Mouse (Mus musculus) adrenal gland, postnatal 25 days (tissue): Measurements from ENCODE around the gene Wnt3. TPM values are rescaled to one million over a fixed set of nuclear protein-coding genes. Genes with fewer than 3 reads are reported as not detected.

Experiments
- DNase-seq: peaks from one replicate; pipeline ENCODE4 v3.0.0; 2021; ENCODE audit warnings: mixed read lengths
- total RNA-seq: library from RNA; stranded (reverse); gene quantifications from 2 replicates; pipeline ENCODE4 v1.2.3, GENCODE M21; 2021

Gene Wnt3
- total RNA-seq, 1 experiment from 2014 or later = 0.15 TPM

- DNase-seq = no peak
Measured at GRCm38 (mm10) chr11:103772505-103773386, 1.2 kb upstream of the Wnt3 start.

- DNase-seq = no peak
Measured at GRCm38 (mm10) chr11:103774228-103774530, 229 bp downstream of the Wnt3 start.

GRCm38 (mm10) chr11:103780152-103780551 is 6.2 kb downstream of the Wnt3 start:
- DNase-seq = peak; percentile 55

- DNase-seq = no peak
Measured at GRCm38 (mm10) chr11:103789951-103790350, 16.0 kb downstream of the Wnt3 start.

- DNase-seq = peak; percentile 50
Measured at GRCm38 (mm10) chr11:103801128-103801527, 27.2 kb downstream of the Wnt3 start.

- DNase-seq = no peak
Measured at GRCm38 (mm10) chr11:103804126-103804525, 30.2 kb downstream of the Wnt3 start.

GRCm38 (mm10) chr11:103804804-103805203 is 30.9 kb downstream of the Wnt3 start:
- DNase-seq = no peak

GRCm38 (mm10) chr11:103807966-103808365 is 34.0 kb downstream of the Wnt3 start:
- DNase-seq = peak; percentile 15

GRCm38 (mm10) chr11:103808771-103809610 is 35.0 kb downstream of the Wnt3 start:
- DNase-seq = no peak

GRCm38 (mm10) chr11:103809611-103810598 is 36.0 kb downstream of the Wnt3 start:
- peak; percentile 27 for DNase-seq

- DNase-seq = no peak
Measured at GRCm38 (mm10) chr11:103810631-103811030, 36.7 kb downstream of the Wnt3 start.

GRCm38 (mm10) chr11:103811246-103811645 is 37.3 kb downstream of the Wnt3 start:
- no peak for DNase-seq

- no peak for DNase-seq
Measured at GRCm38 (mm10) chr11:103814808-103815207, 40.9 kb downstream of the Wnt3 start.

GRCm38 (mm10) chr11:103815986-103816385 is 42.0 kb downstream of the Wnt3 start:
- DNase-seq = peak; percentile 71

- DNase-seq = no peak
Measured at GRCm38 (mm10) chr11:103816719-103817118, 42.8 kb downstream of the Wnt3 start.

GRCm38 (mm10) chr11:103827201-103827600 is 53.3 kb downstream of the Wnt3 start:
- no peak for DNase-seq

- no peak for DNase-seq
Measured at GRCm38 (mm10) chr11:103828866-103829265, 54.9 kb downstream of the Wnt3 start.

- DNase-seq = peak; percentile 66
Measured at GRCm38 (mm10) chr11:103829956-103830355, 56.0 kb downstream of the Wnt3 start.

GRCm38 (mm10) chr11:103830476-103830875 is 56.5 kb downstream of the Wnt3 start:
- DNase-seq = no peak

GRCm38 (mm10) chr11:103831766-103832165 is 57.8 kb downstream of the Wnt3 start:
- DNase-seq = no peak

- no peak for DNase-seq
Measured at GRCm38 (mm10) chr11:103832331-103832730, 58.4 kb downstream of the Wnt3 start.

GRCm38 (mm10) chr11:103838955-103839354 is 65.0 kb downstream of the Wnt3 start:
- no peak for DNase-seq
